Mouse (Mus musculus): Measurements from ENCODE around the gene Wbp1.

DNA sequence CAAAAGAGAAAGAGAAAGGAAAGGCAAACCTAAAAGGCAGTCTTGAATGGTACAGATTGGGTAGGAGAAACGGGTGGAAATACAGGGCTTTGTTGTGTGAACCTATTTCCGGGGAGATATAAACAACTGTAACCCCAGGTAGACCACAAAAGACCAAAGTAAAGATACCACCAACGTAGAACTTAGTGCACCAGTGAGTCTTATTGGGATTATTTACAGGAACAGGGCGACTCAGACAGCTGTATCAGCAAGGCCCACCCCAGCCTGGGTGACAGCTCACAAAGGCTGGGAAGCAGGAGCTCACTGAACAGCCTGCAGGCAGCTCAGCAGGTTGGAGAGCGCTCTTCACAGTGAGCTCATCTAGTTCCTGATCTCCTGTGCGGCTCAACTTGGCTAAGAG, 25.4 kb downstream of the Wbp1 start:
- no peak for TF ChIP-seq CTCF (IDR thresholded peaks at IDR 0.05; ENCODE audit: borderline replicate concordance, insufficient read depth, low read depth, low read length)
- no peak for TF ChIP-seq POLR2A (IDR thresholded peaks at IDR 0.05; ENCODE audit: borderline replicate concordance, insufficient read depth, low read length)
